Mouse (Mus musculus): ENCODE measurements around the gene Gm156. TPM values are rescaled to one million over a fixed set of nuclear protein-coding genes. Genes with fewer than 3 reads are reported as not detected.
"Not testable (repeated sequence)": the region's sequence is repeated elsewhere in the genome, so short reads cannot be mapped to it uniquely, and the experiment has no call there.

The Gm156 gene
- total RNA-seq (2014; fragmentation: Nextera tagmentation) (not detected in 2 replicates), total RNA-seq (2017) (not detected in 2 replicates)

DNA sequence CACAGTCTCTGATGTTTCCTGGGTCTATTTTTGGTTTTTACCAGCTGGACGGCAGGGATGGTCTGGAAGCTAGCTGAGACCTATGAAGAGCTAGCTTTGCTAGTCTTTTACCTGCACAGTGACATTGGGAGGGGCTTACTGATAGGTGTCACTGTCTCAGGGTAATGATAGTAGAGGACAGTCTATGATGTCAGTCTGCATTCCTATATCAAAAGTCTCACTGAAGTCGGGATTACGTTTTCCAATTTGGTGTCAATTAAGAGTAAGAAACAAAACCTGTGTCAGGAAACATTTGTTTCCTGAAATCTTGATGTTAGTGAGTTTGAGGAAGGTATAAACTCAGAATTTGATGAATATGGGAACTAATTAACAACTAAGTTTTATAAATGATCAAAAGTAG lies at the start of gene Gm156:
Gene Gm156, minus strand, starts transcription at position 101 of the 400 bp plus-strand sequence.
- not testable (repeated sequence) for ATAC-seq (replicated peaks; ENCODE audit: poor library complexity, severe bottlenecking)

GRCm38 (mm10) chr6:129825559-129825958 lies 41.5 kb upstream of the Gm156 start:
- ATAC-seq (replicated peaks; ENCODE audit: poor library complexity, severe bottlenecking): no peak

- peak; percentile 97 for ATAC-seq (replicated peaks; ENCODE audit: poor library complexity, severe bottlenecking)
Measured at GRCm38 (mm10) chr6:129824004-129824403, 39.9 kb upstream of the Gm156 start.

- ATAC-seq (replicated peaks; ENCODE audit: poor library complexity, severe bottlenecking): no peak
Measured at GRCm38 (mm10) chr6:129817731-129818130, 33.7 kb upstream of the Gm156 start.

GRCm38 (mm10) chr6:129747654-129748032 lies 36.4 kb downstream of the Gm156 start:
- ATAC-seq (replicated peaks; ENCODE audit: poor library complexity, severe bottlenecking): peak; percentile 68

DNA sequence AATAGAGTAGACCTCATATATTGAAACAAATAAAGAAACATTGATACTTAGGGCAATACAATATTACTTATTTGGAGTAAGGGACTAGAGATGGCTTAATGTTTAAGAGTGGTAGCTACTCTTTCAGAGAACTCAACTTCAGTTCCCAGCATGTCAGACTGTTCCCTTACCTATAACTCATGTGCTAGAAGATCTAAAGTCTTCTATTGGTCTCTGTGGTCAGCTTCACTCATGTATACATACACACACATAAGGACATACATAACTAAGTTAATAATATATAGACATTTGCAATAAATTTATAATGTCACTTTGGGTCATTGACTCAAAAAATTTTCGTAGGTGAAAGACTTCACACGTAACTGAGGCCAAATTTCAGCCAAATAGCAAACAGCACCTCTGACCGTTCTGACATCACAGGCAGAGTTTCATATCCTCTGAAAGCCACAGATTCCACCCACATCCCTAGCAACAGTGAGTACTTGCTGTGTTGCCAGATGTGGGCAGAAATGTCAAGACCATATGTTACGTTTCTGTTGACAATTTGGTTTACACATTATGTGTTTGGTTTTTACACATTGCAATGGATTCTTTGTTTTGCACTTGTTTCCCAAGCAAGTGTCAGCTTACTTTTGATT lies 36.9 kb downstream of the Gm156 start:
- peak; percentile 100 for ATAC-seq (replicated peaks; ENCODE audit: poor library complexity, severe bottlenecking)

- ATAC-seq (replicated peaks; ENCODE audit: poor library complexity, severe bottlenecking): no peak
Measured at GRCm38 (mm10) chr6:129746151-129746550, 37.9 kb downstream of the Gm156 start.

DNA sequence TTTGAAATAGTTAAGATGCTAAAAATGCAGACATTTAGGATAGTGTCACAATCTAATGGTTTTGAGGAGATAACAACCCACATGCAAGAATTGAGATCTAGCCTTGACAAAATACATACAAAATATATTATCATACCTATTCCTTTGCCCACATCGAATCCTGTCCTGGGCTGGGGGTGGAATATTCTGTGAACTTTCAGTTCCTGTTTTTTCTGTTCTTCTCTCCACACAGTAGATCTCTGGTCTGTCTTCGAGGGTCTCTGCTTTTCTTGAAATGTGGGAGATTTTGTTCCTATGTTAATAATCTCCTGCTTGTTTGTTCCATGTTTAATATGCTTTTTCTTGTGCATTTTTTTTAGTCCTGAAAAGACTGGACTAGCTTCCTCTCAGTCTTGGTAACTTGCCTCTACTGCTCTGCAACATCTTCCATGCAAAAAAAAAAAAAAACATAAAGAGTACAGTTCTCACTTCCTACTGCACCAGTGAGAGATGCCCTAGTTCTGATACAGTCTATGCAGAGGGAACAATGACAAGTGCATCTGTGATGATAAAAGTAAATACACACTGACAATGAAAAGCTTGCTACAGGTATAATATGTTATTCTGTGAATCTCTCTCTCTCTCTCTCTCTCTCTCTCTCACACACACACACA lies 43.9 kb downstream of the Gm156 start, which contains the start of gene Klri2:
Gene Klri2, minus strand, starts transcription at position 416 of the 653 bp plus-strand sequence.
- peak; percentile 94 for ATAC-seq (replicated peaks; ENCODE audit: poor library complexity, severe bottlenecking)

GRCm38 (mm10) chr6:129736414-129736813 lies 47.7 kb downstream of the Gm156 start:
- no peak for ATAC-seq (replicated peaks; ENCODE audit: poor library complexity, severe bottlenecking)

- ATAC-seq (replicated peaks; ENCODE audit: poor library complexity, severe bottlenecking): peak; percentile 94
Measured at GRCm38 (mm10) chr6:129727237-129727636, 56.8 kb downstream of the Gm156 start.

DNA sequence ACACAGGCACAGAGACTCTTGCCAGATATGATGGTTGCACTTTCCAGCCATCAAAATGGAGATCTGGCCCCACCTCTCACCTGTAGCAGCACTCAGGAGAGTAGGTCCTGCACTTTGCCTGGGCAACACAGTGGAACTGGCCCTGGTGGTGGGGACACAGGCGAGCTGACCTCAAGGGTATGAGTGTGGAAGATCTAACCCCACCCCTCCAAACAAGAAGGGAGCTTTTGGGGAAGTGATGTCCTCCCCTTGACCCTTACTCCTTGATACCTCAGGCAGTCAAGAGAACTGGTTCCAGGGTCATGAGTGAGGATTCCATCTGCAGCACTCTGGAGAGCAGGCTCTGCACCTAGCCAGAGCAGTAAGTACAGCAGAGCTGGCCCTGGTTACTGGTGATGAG lies 62.7 kb downstream of the Gm156 start:
- peak; percentile 55 for ATAC-seq (replicated peaks; ENCODE audit: poor library complexity, severe bottlenecking)

GRCm38 (mm10) chr6:129720487-129720886 lies 63.6 kb downstream of the Gm156 start:
- no peak for ATAC-seq (replicated peaks; ENCODE audit: poor library complexity, severe bottlenecking)

GRCm38 (mm10) chr6:129717032-129717431 lies 67.0 kb downstream of the Gm156 start, which contains the start of gene Klri1:
Klri1 (minus strand) TSS chr6:129717132.
- ATAC-seq (replicated peaks; ENCODE audit: poor library complexity, severe bottlenecking): no peak

Other genes with a start within 250 kb of the Gm156 start
- gene Klre1, start 206.4 kb downstream of the Gm156 start, total RNA-seq (2014; fragmentation: Nextera tagmentation): not detected in 2 replicates
- gene Klre1, start 206.4 kb downstream of the Gm156 start, total RNA-seq (2017): not detected in 2 replicates
- gene Klrd1, start 192.5 kb downstream of the Gm156 start, total RNA-seq (2014; fragmentation: Nextera tagmentation): 9.6 TPM in 1 of 2 replicates, not detected in the other
- gene Klrd1, start 192.5 kb downstream of the Gm156 start, total RNA-seq (2017): 0.34 TPM in 1 of 2 replicates, not detected in the other
- 6.0 and 8.4 TPM in 2 replicates for gene Klrk1, start 160.4 kb downstream of the Gm156 start, total RNA-seq (2014; fragmentation: Nextera tagmentation)
- gene Klrk1, start 160.4 kb downstream of the Gm156 start, total RNA-seq (2017): 9.8 and 14.1 TPM in 2 replicates
- not detected in 2 replicates for gene Klrc3, start 140.9 kb downstream of the Gm156 start, total RNA-seq (2014; fragmentation: Nextera tagmentation)
- gene Klrc3, start 140.9 kb downstream of the Gm156 start, total RNA-seq (2017): not detected in 2 replicates
- gene Klrc2, start 123.6 kb downstream of the Gm156 start, total RNA-seq (2014; fragmentation: Nextera tagmentation): not detected in 2 replicates
- 1.6 TPM in 1 of 2 replicates, not detected in the other for gene Klrc2, start 123.6 kb downstream of the Gm156 start, total RNA-seq (2017)
- gene Klrc1, start 105.3 kb downstream of the Gm156 start, total RNA-seq (2014; fragmentation: Nextera tagmentation): not detected in 2 replicates
- gene Klrc1, start 105.3 kb downstream of the Gm156 start, total RNA-seq (2017): 2.9 TPM in 1 of 2 replicates, not detected in the other
- not detected in 2 replicates for gene Klri1, start 67.1 kb downstream of the Gm156 start, total RNA-seq (2014; fragmentation: Nextera tagmentation)
- not detected in 2 replicates for gene Klri1, start 67.1 kb downstream of the Gm156 start, total RNA-seq (2017)
- not detected in 2 replicates for gene Klri2, start 43.8 kb downstream of the Gm156 start, total RNA-seq (2014; fragmentation: Nextera tagmentation)
- gene Klri2, start 43.8 kb downstream of the Gm156 start, total RNA-seq (2017): not detected in 2 replicates
- gene Gm17631, start 78.4 kb upstream of the Gm156 start, total RNA-seq (2014; fragmentation: Nextera tagmentation): not detected in 2 replicates
- not detected in 2 replicates for gene Gm17631, start 78.4 kb upstream of the Gm156 start, total RNA-seq (2017)
- not detected in 2 replicates for gene Klra17, start 92.4 kb upstream of the Gm156 start, total RNA-seq (2014; fragmentation: Nextera tagmentation)
- not detected in 2 replicates for gene Klra17, start 92.4 kb upstream of the Gm156 start, total RNA-seq (2017)
- not detected in 2 replicates for gene Klra5, start 133.4 kb upstream of the Gm156 start, total RNA-seq (2014; fragmentation: Nextera tagmentation)
- gene Klra5, start 133.4 kb upstream of the Gm156 start, total RNA-seq (2017): not detected in 2 replicates
- gene Klra6, start 242.7 kb upstream of the Gm156 start, total RNA-seq (2014; fragmentation: Nextera tagmentation): not detected in 2 replicates
- gene Klra6, start 242.7 kb upstream of the Gm156 start, total RNA-seq (2017): not detected in 2 replicates

All from granulocyte monocyte progenitor cell, adult 5-6 weeks (primary cell).